Mouse (Mus musculus) CH12.LX (cell line): ENCODE measurements around the gene Fgfr2.

Experiments
- CHD1 ChIP-seq: IDR thresholded peaks from 2 replicates; pipeline ENCODE4 v1.6.1; 2012; ENCODE audit warnings: low read depth, low read length, improper control_type of control experiment, inconsistent platforms
- CTCF ChIP-seq, 2 experiments: IDR thresholded peaks in 1 of 2; conservative IDR thresholded peaks in 1 of 2; 2 replicates each; pipeline ENCODE4 v1.5.1; 2011 to 2012; ENCODE audit warnings: low read depth in 2 of 2, low read length in 2 of 2, improper control_type of control experiment in 1 of 2, inconsistent platforms in 1 of 2, mild to moderate bottlenecking in 1 of 2, moderate library complexity in 1 of 2
- EP300 ChIP-seq: IDR thresholded peaks from 2 replicates; pipeline ENCODE4 v1.6.1; 2011; ENCODE audit warnings: low read length, improper control_type of control experiment
- JUND ChIP-seq: conservative IDR thresholded peaks from 2 replicates; pipeline ENCODE4 v1.6.1; 2011; ENCODE audit warnings: low read depth, low read length, improper control_type of control experiment
- MAZ ChIP-seq: IDR thresholded peaks from 2 replicates; pipeline ENCODE4 v1.6.1; 2012; ENCODE audit warnings: low read depth, mild to moderate bottlenecking, inconsistent platforms, low read length, improper control_type of control experiment, moderate library complexity
- MEF2A ChIP-seq: IDR thresholded peaks from 2 replicates; pipeline ENCODE4 v1.6.1; 2014; ENCODE audit warnings: low read depth, mild to moderate bottlenecking, inconsistent platforms, low read length, improper control_type of control experiment, borderline replicate concordance
- PAX5 ChIP-seq: IDR thresholded peaks from 2 replicates; pipeline ENCODE4 v1.6.1; 2012; ENCODE audit warnings: low read length, inconsistent platforms, mixed read lengths
- POLR2A ChIP-seq: IDR thresholded peaks from 2 replicates; pipeline ENCODE4 v1.6.1; 2011; ENCODE audit warnings: low read depth, mild to moderate bottlenecking, improper control_type of control experiment, low read length
- RCOR1 ChIP-seq: conservative IDR thresholded peaks from 2 replicates; pipeline ENCODE4 v1.6.1; 2012; ENCODE audit warnings: low read depth, mild to moderate bottlenecking, inconsistent platforms, low read length, improper control_type of control experiment
- TBP ChIP-seq: conservative IDR thresholded peaks from 2 replicates; pipeline ENCODE4 v1.6.1; 2011; ENCODE audit warnings: low read depth, low read length, improper control_type of control experiment
- TCF12 ChIP-seq: IDR thresholded peaks from 2 replicates; pipeline ENCODE4 v1.6.1; 2014; ENCODE audit warnings: low read depth, mild to moderate bottlenecking, inconsistent platforms, low read length, improper control_type of control experiment
- UBTF ChIP-seq: IDR thresholded peaks from 2 replicates; pipeline ENCODE4 v1.6.1; 2012; ENCODE audit warnings: low read depth, mild to moderate bottlenecking, inconsistent platforms, low read length, improper control_type of control experiment, moderate library complexity
- USF2 ChIP-seq: conservative IDR thresholded peaks from 2 replicates; pipeline ENCODE4 v1.6.1; 2011; ENCODE audit warnings: low read depth, low read length, improper control_type of control experiment
- ZC3H11A ChIP-seq: IDR thresholded peaks from 2 replicates; pipeline ENCODE4 v1.6.1; 2012; ENCODE audit warnings: low read depth, mild to moderate bottlenecking, inconsistent platforms, low read length, improper control_type of control experiment

GRCm38 (mm10) chr7:132565831-132566230 lies 557.3 kb downstream of the Fgfr2 start:
- TF ChIP-seq CTCF (conservative IDR thresholded peaks at IDR 0.05 in 1 of 2, IDR thresholded peaks at IDR 0.05 in 1 of 2; ENCODE audit: low read depth in 2 of 2, low read length in 2 of 2) (no peak), JUND (no peak), POLR2A (no peak), UBTF (no peak), PAX5 (no peak), TBP (no peak), ZC3H11A (no peak), RCOR1 (no peak), TCF12 (no peak), EP300 (no peak), CHD1 (no peak), USF2 (no peak), MAZ (no peak), MEF2A (no peak)
